8 mouse cellular contexts compared by ENCODE assay signal in genomic region chr2:128965505-128966105, GRCm38 (mm10). TPM values are rescaled to one million over a fixed set of nuclear protein-coding genes. Genes with fewer than 3 reads are reported as not detected.
DNase-seq lines count a peak whose midpoint lies in the region; ATAC-seq lines count a peak whose summit lies in the region.

No protein-coding gene starts in this region.

- H3K36me3 ChIP-seq in forebrain, embryonic 11.5 days (ENCODE audit: control insufficient read depth, insufficient read depth, low read length): no peaks in the 10 kb centered on the region
- H3K36me3 ChIP-seq in liver, embryonic 12.5 days: no peaks in the 10 kb centered on the region

- H3K4me2 ChIP-seq in forebrain, embryonic 11.5 days (ENCODE audit: low read depth, low read length, severe bottlenecking): peak overlapping the region; percentile 36; the same call in 1 of the 2 replicates
- peak overlapping the region; percentile 75 for H3K4me2 ChIP-seq in liver, embryonic 12.5 days

- no peak overlapping the region; the same call in 1 of the 2 replicates for H3K9ac ChIP-seq in forebrain, embryonic 11.5 days (ENCODE audit: low read length)
- no peak overlapping the region for H3K9ac ChIP-seq in liver, embryonic 12.5 days

- H3K4me3 ChIP-seq in forebrain, embryonic 11.5 days (ENCODE audit: low read depth, low read length): no peak overlapping the region; the same call in 1 of the 2 replicates
- H3K4me3 ChIP-seq in liver, embryonic 12.5 days: no peak overlapping the region

- no peaks in the 10 kb centered on the region; the same call in 1 of the 2 replicates for H3K4me1 ChIP-seq in forebrain, embryonic 11.5 days (replicated peaks; ENCODE audit: control insufficient read depth, insufficient read depth, low read length)
- H3K4me1 ChIP-seq in liver, embryonic 12.5 days: peaks cover 16% of the 10 kb centered on the region

- ATAC-seq in forebrain, embryonic 11.5 days (replicated peaks; ENCODE audit: low FRiP score): no peak
- ATAC-seq in liver, embryonic 12.5 days: no peak

- peak overlapping the region; percentile 100; the same call in 1 of the 2 replicates for H3K27ac ChIP-seq in forebrain, embryonic 11.5 days (ENCODE audit: low read depth, low read length)
- no peak overlapping the region for H3K27ac ChIP-seq in liver, embryonic 12.5 days

- peak; percentile 64 for DNase-seq in heart, adult 11 months
- DNase-seq in heart, postnatal 10 days: no peak
- peak; percentile 37 for DNase-seq in 3T3-L1 (ENCODE audit: low read depth, low spot score)
- no peak for DNase-seq in forebrain, embryonic 11.5 days (ENCODE audit: low spot score)
- DNase-seq in adrenal gland, postnatal 36 days: no peak
- no peak for DNase-seq in urinary bladder, adult 2 months (ENCODE audit: low spot score)
- no peak for DNase-seq in urinary bladder, postnatal 36 days (ENCODE audit: low spot score in 2 of 2)

- 40% methylated on average over 5 of the region's 5 CpGs for WGBS in forebrain, embryonic 11.5 days
- 74% methylated on average over 5 of the region's 5 CpGs for WGBS in liver, embryonic 12.5 days (ENCODE audit: insufficient replicate concordance)

- no peaks in the 10 kb centered on the region for H3K27me3 ChIP-seq in forebrain, embryonic 11.5 days (ENCODE audit: control insufficient read depth, insufficient read depth, low read length)
- H3K27me3 ChIP-seq in liver, embryonic 12.5 days (replicated peaks): no peaks in the 10 kb centered on the region

- H3K9me3 ChIP-seq in forebrain, embryonic 11.5 days (ENCODE audit: control insufficient read depth, low read length): no peaks in the 10 kb centered on the region
- H3K9me3 ChIP-seq in liver, embryonic 12.5 days (replicated peaks): no peaks in the 10 kb centered on the region

- intact Hi-C loops in heart, postnatal 10 days (cut with DNase I): no loop called here

RNA-seq across cellular contexts. Expression of gene Zc3h6, which starts 1.6 kb away (rescaled TPM):
- total RNA-seq in heart, postnatal 10 days (2021): 1 to 10 TPM; 3.8 to 5.1 TPM
- 2.8 and 2.9 TPM in 2 replicates for polyA plus RNA-seq in forebrain, embryonic 11.5 days (2014; fragmentation: Nextera tagmentation; extraction: Ambion mirVana)
- polyA plus RNA-seq in liver, embryonic 12.5 days (2016; fragmentation: Nextera tagmentation; extraction: Ambion mirVana): 0.65 and 0.81 TPM in 2 replicates
- 1 to 10 TPM; 3.6 to 5.7 TPM for total RNA-seq in adrenal gland, postnatal 36 days (2021)
- 2.4 and 4.6 TPM in 2 replicates for polyA plus RNA-seq in urinary bladder, adult 2 months (2012; rRNA removed)

RNA-seq across cellular contexts. Expression of gene Gm10762, which starts 1.9 kb away (rescaled TPM):
- total RNA-seq in heart, postnatal 10 days (2021): 10 to 100 TPM; 14.7 to 16.3 TPM
- polyA plus RNA-seq in forebrain, embryonic 11.5 days (2014; fragmentation: Nextera tagmentation; extraction: Ambion mirVana): 22.8 and 25.3 TPM in 2 replicates
- polyA plus RNA-seq in liver, embryonic 12.5 days (2016; fragmentation: Nextera tagmentation; extraction: Ambion mirVana): 5.8 and 6.8 TPM in 2 replicates
- total RNA-seq in adrenal gland, postnatal 36 days (2021): 1 to 10 TPM; 4.3 to 6.8 TPM
- polyA plus RNA-seq in urinary bladder, adult 2 months (2012; rRNA removed): 3.8 and 4.0 TPM in 2 replicates

RNA-seq across cellular contexts. Expression of gene Zc3h8, which starts 21.7 kb away (rescaled TPM):
- total RNA-seq in heart, postnatal 10 days (2021): 1 to 10 TPM; 3.2 to 3.5 TPM
- 10.4 and 10.8 TPM in 2 replicates for polyA plus RNA-seq in forebrain, embryonic 11.5 days (2014; fragmentation: Nextera tagmentation; extraction: Ambion mirVana)
- 6.0 and 6.1 TPM in 2 replicates for polyA plus RNA-seq in liver, embryonic 12.5 days (2016; fragmentation: Nextera tagmentation; extraction: Ambion mirVana)
- 1 to 10 TPM; 3.6 to 3.9 TPM for total RNA-seq in adrenal gland, postnatal 36 days (2021)
- polyA plus RNA-seq in urinary bladder, adult 2 months (2012; rRNA removed): 4.1 and 4.2 TPM in 2 replicates

Comparison
In these comparisons a context has a peak if more than half of its experiments do, and no peak if none do; other contexts are left out.
1. DNase-seq: peak in heart, adult 11 months (single experiment) and 3T3-L1 (single experiment); none in heart, postnatal 10 days (0 of 2), forebrain, embryonic 11.5 days (single experiment), adrenal gland, postnatal 36 days (0 of 2), urinary bladder, adult 2 months (single experiment) and urinary bladder, postnatal 36 days (0 of 2).